Mouse (Mus musculus): Measurements from ENCODE around the gene Rbck1.

DNA sequence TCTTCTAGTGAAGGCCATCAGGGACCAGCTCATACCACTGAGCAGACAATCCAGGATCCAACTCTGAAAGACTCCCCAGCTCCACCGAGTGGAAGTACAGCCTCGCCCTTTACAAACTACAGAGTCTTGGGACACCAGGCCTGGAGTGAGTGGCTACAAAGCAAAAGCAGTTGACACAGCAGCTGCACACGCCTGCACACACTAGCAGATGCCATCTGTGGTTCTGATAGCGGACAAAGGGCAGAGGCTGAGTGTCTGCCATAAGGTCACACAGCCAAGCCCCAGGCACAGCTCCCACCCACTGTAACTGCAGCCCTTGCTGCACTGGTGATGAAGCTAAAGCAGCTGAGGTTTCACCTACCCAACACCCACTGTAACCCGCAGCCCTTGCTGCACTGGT, 10.9 kb downstream of the Rbck1 start:
- TF ChIP-seq CTCF (IDR thresholded peaks at IDR 0.05; ENCODE audit: borderline replicate concordance, extremely low read depth, insufficient read depth, insufficient read length) (no peak), POLR2A (IDR thresholded peaks at IDR 0.05; ENCODE audit: borderline replicate concordance, extremely low read depth, insufficient read depth, insufficient read length, poor library complexity, severe bottlenecking) (no peak)

Data from brain, embryonic 14.5 days (tissue).